Mouse (Mus musculus) lung, postnatal 36 days (tissue): ENCODE data around the gene Prpf8.

Experiments
- DNase-seq: peaks from one replicate; pipeline ENCODE4 v3.0.0; 2022; ENCODE audit warnings: mixed read lengths

Prpf8 gene

DNA sequence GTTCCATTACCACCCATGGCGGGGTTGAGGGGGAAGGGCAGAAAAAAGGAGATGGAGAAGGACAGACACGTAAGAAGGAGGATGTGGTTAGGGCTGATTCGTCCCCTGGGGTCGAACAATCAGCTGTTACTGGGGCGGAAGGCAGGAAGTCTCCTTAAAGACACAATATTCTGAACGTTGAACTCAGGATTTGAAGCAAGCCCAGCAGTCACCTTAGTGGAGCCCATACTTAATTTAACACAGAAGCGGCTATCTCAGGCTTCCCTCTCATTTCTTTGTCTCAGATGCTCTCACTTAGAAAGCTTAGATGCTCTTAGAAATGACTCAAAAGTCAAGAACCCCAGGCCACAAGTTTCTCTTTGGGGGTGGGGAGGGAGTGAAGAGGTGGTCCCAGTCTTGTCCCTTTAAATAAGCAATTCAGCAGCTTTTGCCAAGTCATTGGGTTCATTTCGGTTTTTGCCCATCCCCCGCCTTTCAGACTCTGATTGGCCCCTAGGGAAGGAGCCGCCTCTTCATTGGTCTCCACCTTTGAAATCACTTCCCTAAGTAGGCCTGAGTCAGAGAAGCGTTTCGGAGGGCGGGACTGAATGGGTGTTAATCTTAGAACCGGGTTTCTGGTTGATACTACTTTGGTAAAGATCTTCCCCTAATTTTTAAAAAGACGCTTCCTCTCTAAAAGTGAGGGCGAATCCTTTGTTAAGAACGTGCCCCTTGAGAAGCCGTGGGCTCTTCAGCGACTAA is 26.3 kb upstream of the Prpf8 start:
- peak; percentile 98 for DNase-seq

DNA sequence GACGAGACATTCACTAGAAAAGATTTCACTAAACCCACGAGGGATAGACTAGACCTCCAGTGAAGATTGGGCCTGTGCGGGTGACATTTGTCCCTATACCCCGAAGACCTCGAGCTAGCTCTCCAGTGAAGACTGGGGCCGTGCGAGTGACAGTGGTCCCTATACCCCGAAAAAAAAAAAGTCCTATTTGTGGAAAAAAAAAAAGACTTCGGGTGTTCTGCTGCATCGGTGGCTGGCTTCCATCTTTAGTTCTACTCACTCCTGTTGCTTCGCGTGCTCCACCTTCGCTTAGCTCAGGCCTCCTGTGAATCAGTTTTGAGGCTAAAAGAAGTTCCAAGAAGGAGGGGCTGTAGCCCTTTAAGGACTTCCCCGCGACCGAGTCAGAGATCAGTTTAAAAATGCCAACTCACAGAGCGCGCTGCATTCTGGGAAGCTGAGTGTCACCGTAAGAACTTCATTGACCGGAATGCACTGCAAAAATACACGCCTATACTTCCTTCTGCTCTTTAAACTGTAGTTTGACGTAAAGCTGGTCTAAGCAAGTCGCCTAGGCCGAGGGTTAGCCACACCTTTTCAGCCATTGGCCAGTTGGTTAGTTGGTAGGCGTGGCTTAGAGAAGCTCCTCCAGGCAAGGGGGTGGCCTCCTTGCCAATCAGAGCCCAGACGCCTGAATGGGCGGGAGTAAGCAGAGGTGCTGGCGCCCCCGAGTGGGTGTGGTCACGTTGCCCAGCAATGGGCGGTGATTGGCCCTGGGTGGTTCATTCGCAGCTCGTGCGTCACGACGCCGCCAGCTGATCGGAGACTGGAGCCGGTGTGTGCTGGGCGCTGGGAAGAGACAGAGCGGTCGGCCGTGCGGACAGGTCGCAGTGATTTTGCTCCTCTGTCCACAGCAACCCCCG is 25.5 kb upstream of the Prpf8 start, which contains the start of gene Tlcd2:
Tlcd2 (plus strand) TSS at position 872 of the 899 bp plus-strand sequence.
- peak; percentile 100 for DNase-seq

DNA sequence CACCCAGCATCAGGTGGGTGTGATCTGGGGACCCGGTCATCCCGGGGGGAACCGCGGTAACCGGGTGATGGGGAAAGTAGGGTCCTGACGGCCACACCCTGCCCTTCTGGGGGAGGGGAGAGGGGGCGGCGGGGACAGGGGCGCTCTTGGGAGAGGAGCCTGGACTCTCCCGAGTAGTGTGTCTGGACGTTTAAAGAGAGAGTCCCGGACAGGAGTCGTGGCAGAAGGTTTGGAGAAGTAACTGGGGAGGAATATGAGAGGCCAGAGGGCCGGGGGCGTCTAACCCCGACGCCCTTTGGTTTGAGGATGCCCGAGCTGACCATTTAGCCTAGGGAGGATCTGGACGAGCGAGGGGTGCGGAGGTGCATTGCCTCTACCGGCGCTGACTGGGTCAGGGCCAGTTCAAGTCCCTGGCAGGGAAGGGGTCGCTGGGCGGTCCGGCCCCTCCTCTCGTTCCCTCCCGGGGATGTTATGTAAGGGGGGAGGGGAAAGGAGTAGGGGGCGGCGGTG is 24.8 kb upstream of the Prpf8 start:
- DNase-seq, result no peak

DNA sequence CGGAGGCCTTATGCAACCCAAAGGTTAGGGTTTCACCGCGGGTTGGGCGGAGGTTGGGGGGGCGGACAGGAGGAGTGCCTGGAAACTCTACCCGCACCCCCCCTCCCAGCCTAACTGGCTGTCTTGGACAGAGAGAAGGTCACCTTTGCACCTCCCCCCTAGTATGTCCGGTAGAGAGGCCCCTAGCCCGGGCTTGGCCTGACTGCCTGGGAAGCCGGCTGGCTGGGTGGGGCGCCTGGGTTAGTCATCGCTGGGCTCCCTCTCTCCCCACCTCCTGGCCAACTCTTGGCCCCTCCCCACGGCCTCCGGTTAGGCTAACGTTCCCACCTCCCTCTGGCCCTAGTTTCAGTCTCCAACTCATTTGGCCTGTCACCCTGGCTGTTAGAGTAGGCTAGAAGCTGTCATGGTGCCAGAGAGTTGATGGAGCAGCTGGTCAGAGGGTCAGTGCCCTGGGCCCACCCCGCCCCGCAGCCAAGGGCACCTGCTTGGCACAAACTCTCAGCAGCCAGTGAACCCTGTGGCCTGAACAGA is 24.3 kb upstream of the Prpf8 start:
- DNase-seq, result peak; percentile 87

DNA sequence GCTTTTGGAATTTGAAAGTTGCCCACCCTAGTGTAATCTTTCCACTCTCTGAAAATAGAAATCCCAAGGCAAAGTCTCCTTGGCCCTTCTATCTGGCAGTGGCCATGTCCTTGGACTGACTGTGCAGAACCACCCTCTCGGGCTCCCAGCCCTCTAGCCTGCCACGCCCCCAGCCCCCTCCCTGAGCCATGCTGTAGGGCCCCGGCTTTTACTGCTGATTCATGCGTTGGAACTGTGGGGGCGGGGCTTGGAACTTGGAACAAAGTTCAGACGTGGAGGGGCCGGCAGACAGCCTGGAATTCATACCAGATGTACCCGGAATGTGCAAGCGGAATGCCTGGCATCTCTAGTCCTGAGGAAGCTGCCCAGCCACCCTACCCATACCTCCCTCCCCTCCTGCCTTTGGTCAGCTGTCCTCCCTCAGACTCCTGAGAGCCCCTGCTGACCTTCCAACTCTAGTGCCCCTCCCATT is 23.7 kb upstream of the Prpf8 start:
- peak; percentile 95 for DNase-seq

DNA sequence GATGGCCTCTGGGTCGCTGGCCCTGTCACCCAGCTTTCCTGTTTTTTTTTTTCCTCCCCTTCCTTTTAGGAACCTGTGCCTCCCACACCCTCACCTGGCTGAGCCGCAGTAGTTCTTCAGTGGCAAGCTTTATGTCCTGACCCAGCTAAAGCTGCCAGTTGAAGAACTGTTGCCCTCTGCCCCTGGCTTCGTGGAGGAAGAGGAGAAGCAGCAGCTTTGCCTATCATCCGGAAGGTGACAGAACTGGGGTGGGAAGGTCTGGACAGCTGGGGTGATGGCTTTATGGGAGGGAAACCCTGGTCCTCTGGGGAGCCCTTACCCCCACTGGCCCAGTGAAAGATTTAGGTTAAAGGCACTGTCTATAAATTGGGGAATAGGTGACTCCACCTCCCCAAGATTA is 23.0 kb upstream of the Prpf8 start:
- DNase-seq, result no peak

DNA sequence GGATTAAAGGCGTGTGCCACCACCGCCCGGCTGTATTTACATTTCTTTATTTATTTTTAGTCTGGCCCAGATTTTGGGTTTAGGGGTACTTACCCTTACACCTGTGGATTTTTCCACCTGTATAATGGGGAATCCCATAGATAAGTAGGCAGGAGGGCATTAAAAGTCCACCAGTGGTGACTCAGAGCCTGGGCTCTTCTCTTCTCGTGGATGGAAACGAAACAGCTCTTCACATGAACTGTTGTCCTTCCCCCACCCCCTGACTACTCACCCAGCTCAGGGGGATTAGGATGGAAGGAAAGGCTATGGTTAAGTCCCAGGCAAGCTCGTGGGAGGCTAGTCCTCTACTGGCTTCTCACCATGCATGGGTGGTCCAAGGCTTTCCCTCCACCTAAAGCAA is 22.2 kb upstream of the Prpf8 start:
- DNase-seq, result no peak

DNA sequence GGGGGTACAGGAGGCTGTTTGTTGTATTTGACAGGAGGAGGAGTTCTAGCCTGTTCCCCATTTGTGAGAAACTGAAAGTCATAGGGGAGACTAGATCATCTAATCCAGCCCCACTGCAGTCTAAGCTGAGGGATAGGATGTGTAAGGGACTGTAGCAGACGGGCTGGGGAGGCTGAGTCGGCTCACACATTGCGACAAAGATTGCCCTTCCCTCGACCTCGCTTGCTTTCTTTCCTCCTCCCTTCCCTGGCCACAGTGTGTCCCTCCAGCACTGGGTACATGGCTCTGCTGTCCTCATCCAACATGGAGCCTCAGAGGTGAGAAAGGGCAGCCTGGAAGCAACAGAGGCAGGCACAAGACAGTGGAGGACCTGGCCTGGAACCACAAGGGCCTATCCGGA is 21.6 kb upstream of the Prpf8 start:
- DNase-seq, result no peak

DNA sequence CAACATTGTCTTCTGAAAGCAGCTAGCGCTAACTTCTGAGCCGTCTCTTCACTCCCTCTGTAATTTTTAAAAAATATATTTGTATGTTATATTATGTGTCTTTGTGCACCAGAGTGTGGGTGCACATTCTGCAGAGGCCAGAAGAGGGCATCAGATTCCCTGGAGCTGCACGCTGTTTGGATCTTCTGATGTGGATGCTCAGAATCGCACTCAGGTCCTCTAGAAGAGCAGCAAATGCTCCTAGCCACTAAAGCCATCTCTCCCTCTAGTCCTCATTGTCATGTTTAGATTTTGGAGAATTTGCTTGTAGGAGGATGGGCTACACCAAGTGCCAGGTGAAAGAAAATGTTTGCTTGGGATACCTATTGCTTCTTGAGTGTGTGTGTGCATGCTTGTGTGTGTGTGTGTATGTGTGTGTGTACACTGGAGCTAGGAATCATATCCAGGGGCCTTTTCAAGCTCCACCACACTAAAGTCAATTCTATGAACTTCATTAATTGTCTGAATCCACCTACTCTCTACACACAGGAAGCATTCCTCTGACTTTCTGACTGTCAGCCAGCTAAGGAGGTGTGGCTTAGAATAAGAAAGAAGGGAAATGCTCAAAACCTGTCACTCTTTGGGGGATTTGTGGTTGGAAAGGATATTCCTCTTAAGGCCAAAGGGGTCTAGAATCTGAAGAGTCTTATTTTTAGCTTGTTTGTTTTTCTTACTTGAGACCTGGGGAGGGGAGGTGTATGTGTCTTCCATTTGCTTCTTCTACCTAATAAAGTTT is 19.7 kb upstream of the Prpf8 start:
- DNase-seq, result no peak

DNA sequence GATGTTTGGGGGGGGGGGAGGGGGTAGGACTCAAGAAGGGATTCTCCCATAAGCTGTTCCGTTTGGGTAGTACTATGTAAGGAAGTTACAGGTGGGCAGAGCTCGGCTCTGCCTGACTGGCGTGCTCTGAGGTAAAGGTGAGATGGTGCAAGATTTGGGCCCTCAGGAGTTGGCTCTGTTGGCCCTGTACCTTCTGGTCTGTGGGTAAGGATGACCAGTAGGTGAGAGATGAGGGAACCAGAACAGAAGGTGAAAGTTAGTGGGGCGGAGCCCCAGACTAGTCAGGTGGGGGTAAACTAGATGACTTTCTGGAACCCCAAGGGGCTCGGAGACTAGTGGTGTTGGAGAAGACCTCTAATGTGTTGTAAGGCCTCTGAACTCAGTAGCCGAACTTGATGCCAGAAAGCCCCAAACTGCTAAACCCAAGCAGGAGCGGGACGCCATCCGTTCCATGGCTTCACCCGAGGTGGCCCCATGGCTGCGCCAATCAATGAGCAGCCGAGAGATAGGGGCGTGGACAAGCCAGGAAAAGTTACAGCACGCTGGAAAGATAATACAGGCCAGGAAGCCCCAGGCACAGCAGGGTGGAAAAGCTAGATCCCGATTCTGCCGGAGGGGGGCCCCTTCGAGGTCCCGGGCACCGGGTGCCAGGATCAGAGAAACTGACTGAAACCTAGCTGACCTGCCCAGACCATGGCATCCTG is 19.0 kb upstream of the Prpf8 start:
- DNase-seq, result peak; percentile 71

DNA sequence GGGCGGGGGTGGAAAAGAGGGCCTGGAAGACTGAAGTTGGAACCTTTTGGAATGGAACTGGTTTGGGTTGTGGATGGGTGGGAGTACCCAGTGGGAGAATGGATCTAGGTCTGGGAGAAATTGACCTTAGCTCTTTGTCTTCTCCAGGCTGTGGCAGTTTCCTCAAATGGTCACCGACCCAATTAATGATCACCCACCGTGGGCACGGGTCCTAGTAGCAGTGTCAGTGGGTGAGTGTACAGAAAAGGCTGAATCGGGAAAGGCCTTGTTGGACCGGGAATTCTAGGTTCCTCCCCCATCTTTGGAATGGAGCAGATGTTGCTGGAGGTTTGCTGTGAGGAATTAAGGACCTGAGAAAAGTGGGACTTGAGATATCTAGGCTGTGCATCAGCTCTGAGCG is 18.2 kb upstream of the Prpf8 start:
- DNase-seq, result no peak

DNA sequence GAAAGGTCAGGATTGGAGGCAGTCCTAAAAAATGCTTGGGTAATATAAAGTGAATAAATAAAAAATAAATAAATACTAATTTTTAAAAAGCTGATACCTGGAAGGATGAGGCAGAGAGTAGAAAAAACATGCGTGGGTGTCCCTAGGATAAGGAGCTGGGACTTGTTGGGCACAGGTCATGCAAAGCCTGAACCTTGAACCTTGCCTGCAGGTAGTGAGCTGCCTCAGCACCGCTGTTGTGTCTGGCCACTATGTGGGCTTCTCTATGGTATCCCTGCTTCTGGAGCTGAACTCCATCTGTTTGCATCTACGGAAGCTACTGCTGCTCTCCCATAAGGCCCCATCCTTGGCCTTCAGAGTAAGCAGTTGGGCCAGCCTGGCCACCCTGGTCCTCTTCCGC is 17.4 kb upstream of the Prpf8 start:
- DNase-seq, result no peak

DNA sequence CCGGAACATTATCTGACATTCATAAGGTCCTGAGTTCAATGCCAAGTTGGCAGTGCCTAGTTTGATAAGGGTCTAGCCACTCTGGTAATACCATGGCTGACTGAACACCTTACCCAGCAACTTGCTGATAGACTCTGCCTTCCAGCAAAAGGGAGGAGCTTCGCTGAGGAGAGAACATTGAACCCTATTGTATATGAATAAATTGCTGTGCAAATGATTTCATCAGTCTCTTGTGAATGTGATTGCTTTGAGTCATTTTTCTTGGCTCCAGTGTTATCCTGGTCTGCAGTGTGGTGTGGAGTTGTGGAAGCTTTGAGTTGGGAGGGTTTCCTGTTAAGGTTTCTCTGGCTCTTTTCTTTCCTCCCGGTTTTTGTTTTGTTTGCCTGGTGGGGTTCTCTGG is 15.9 kb upstream of the Prpf8 start:
- DNase-seq, result no peak

DNA sequence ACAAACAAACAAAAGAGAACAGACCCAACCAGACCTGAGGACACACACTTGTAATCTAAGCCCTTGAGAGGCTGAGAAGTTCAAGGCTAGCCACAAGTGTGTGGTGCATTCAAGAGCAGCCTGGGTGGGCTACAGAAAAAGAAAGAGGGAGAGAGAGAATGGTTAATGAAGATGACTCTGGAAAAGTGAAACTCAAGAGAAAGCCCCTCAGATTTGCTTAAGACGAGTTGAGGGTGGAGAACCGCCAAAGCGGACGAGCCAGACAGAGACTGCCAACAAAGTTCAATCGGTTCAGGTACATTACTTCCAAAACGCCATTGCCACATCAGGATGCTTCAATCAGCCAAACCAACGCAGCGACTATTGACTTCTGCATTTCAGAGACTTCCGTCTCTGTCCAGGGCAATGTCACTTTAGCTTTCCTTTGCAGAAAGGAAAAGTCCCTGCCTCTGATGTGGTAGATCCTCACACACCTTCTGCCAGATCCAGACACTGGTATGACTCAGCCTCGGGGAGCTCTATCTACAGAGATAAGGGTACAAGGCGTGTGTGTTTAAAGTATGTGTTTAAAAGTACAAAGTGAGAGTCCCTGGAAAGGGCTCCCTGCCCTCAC is 14.0 kb upstream of the Prpf8 start:
- no peak for DNase-seq

DNA sequence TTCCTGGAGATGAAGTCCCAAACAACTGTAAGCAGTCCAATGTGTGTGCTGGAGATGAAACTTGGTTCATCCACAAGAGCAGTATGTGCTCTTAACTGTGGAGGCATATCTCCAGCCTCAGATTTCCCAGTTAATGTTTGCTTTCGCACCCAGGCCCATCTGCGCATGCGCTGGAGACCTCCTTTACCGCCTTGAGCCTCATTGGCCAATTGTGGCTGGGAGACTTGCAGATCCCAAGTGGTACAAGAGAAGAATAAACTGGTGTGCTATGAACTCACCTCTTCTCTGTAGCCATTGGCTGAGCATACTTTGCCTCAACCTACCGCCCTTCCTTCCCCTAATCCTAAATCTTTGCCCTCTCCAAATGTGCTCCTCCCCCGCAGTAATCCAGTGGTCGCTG is 13.2 kb upstream of the Prpf8 start:
- DNase-seq, result no peak

DNA sequence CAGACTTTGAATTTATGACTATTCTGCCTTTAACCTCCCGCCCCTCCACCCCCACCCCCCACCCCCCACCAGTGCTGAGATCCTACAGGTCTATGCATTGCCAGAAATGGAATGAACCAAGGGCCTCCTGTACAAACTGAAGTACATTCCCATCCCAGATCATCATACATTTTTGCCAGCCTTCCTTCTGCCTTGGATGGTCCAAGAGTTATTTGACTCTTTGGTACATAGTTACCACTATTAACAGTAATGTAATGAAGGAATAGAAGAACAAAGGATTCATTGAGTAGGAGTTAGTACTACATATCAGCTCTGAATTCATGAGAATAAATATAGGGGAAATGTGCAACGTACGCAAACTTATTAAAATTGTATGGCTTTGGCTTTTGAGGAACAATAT is 424 bp upstream of the Prpf8 start:
- no peak for DNase-seq

DNA sequence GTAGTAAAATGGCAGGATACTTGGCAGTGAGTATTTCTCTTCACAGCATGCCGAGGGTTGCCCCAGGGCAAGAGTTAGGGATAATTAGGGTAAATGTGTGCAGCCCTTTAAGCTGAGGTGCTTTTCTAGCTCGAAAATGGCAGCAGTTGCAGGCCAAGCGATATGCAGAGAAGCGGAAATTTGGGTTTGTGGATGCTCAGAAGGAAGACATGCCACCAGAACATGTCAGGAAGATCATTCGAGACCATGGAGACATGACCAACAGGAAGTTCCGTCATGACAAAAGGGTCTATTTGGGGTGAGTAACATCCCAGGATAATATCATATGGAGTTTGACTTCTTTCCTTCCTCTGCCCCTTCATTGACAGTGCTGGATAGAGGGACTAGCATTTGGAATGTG is 880 bp downstream of the Prpf8 start:
- no peak for DNase-seq

DNA sequence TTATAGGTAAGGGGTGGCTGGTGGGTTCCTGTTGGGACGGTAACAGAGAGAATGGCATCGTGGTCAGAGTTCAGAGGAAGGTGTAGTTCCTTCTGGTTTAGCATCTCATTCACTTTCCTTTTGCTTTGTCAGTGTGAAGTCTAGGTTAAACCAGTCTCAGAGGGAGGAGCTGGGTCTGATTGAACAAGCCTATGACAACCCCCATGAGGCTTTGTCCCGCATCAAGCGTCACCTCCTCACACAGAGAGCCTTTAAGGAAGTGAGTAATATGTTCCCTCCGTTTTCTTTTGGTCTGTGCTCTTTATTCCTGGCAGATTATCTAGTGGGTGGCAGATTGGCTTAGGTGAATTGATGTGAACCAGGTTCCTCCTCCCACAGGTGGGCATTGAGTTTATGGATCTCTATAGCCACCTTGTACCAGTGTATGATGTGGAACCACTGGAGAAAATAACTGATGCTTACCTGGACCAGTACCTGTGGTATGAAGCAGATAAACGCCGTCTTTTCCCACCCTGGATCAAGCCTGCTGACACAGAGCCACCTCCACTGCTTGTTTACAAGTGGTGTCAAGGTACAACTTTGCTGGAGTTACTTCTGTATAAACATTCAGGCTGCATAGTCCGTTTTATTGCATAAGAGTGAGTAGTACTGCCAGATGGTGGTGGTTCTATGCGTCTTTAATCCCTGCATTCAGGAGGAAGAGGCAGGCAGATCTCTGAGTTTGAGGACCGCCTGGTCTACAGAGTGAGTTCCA is 7.9 kb downstream of the Prpf8 start:
- DNase-seq, result no peak

DNA sequence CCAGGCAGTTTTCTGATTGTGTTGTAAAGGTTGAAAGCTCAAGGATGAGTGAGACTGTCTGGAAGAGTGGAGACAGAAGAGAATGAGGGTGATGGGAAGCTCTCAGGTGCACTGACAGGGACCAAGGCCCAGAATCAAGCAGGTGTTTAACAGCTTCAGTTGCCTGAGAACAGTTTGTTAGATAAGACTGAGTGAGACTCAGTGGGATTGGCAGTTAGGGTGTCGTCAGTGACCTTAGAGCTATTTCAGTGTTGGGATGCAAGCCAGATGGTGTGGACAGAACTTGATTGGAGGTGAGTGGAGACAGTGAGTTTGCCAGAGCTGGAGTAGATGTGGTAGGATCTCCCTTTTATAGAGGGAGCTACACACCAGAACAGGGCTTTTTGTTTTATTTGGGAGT is 11.5 kb downstream of the Prpf8 start:
- no peak for DNase-seq

DNA sequence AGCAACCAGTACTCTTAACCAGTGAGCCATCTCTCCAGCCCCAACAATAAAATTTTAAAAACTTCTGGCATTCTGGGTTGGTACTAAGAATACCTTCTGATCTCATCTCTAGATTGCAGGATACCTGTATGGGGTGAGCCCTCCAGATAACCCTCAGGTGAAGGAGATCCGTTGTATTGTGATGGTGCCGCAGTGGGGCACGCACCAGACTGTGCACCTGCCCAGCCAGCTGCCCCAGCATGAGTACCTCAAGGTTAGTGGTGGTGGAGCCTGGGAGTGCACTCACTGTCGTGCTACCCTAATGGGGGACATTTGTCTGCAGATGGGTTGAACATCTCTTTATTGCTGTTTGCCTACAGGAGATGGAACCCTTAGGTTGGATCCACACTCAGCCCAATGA is 21.5 kb downstream of the Prpf8 start:
- DNase-seq, result no peak

DNA sequence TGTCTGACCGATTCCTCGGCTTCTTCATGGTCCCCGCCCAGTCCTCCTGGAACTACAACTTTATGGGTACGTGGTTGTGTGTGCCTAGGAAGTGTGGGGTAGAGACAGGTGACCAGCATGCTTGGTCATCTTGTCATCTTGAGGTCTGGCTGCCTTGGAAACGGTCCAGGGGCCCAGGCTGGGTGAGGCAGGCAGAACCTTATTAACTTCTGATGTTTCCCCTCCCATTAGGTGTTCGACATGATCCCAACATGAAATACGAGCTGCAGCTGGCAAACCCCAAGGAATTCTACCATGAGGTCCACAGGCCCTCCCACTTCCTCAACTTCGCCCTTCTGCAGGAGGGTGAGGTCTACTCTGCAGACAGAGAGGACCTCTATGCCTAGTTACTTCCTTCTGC is 22.3 kb downstream of the Prpf8 start:
- peak; percentile 29 for DNase-seq
